Mouse (Mus musculus) cerebellum, adult 8-10 months (tissue): ENCODE measurements around the gene Zcwpw1.
"Not testable (repeated sequence)": the region's sequence is repeated elsewhere in the genome, so short reads cannot be mapped to it uniquely, and the experiment has no call there.

Experiments used
- DNase-seq: peaks from one replicate; pipeline ENCODE4 v3.0.0; 2022

The Zcwpw1 gene

DNA sequence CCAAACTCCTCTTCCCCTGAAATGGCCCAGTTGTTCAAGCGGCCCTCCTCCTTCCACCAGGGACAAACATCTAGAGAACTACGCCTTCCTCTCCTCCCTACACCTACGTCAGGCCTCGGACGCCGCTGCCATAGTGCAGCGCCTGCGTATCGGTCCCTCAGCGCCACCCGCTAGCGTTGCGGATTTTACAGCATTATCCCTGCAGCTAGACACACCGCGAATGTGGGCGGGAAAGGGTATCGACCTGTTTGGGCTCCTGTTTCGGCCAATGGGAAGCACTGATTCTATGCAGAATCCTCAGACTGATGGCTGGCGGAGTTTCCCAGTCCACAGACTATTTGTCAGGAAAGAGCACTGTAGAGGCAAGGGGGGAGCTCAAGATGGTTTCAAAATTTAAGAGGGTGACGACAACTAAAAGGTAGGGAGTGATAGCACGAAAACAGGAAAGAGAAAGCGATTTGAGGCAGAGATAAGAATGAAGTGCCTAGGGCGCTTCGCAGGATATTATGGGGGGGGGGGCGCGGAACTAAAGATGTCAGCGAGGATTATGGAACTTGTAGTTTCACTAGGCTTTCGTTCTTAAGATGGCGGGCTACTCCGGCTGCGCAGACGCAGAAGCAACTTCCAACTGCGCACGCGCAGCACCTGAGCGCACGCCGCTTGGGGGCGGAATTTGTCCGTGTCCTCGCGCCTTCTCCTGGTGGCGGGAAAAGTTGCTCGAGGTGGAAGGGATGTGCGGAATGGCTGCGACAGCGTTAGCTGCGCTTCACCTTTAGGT lies at the start of gene Zcwpw1, which contains the start of gene Mepce:
Gene Zcwpw1 (plus strand): TSS at position 648 of the 778 bp plus-strand sequence.
Gene Mepce (minus strand): TSS at position 505 of the 778 bp plus-strand sequence.
- DNase-seq: peak; percentile 97

DNA sequence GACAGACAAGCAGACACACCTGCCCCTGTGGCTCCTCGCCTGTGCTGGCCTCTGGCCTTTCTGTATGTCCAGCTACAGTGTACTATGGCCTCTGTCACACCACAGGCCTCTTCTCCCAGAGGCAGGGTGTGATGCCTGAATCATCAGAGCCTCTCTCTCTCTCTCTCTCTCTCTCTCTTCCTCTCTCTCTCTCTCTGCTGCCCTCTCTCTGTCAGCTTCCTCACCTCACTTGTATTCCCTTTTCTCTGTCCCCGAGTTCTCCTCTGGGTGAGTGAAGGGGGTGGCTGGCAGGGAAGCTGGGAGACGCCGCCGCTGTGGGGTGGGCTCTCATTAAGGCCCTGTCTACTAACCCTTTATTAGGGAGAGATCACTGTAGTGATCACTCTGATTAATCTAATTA lies 49.1 kb upstream of the Zcwpw1 start:
- no peak for DNase-seq

- no peak for DNase-seq
These were observed 48.1 kb upstream of the Zcwpw1 start for GRCm38 (mm10) chr5:137739471-137739870.

- no peak for DNase-seq
These were observed 47.1 kb upstream of the Zcwpw1 start for GRCm38 (mm10) chr5:137740506-137740905.

DNA sequence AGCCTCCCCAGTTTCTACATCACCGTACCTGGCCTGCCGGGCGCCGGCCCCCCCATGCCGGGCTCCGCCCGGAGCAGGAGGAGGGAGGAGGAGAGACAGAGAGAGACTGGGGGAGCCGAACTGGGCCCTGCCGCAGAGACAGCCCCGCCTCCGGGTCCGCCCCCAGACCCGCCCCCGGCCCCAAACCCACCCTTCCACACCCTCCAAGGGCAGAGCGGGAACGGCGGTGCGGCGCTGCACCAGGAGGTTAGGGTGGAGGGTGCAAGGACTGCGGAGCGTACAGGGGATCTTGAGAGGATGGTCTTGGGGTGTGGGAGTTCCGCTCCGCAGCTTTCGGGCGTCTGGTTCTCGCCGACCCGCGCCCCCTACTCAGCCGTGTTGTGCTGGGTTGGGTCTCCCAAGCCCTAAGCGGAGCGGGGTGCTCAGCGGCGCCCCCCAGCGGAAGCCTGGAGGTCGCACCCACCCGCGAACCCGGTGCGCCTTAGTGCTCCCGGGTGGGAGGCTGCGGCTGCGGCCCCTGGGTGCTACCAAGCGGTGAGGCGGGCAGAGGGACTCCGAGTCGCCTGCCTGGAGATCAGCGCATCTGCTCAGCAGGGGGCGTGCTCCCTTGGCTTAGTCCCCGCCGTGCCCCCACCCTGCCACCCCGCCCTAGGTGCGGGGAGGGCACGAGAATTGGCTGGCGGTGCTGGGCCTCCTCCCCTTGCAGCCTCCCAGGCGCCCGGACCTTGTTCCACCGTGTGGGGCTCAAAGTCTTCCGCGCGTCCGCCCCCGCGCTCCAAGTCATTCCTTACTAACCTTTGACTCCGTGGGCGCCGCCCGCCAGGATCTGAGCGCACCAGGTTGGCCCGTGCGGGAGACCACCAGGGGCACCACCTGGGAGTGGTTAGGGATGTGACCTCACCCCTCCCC lies 46.3 kb upstream of the Zcwpw1 start, which contains the start of gene Nyap1:
Gene Nyap1 (minus strand): TSS at position 585 of the 909 bp plus-strand sequence.
- DNase-seq: peak; percentile 88

GRCm38 (mm10) chr5:137742048-137742447 lies 45.5 kb upstream of the Zcwpw1 start:
- no peak for DNase-seq

GRCm38 (mm10) chr5:137742836-137743235 lies 44.8 kb upstream of the Zcwpw1 start:
- no peak for DNase-seq

DNA sequence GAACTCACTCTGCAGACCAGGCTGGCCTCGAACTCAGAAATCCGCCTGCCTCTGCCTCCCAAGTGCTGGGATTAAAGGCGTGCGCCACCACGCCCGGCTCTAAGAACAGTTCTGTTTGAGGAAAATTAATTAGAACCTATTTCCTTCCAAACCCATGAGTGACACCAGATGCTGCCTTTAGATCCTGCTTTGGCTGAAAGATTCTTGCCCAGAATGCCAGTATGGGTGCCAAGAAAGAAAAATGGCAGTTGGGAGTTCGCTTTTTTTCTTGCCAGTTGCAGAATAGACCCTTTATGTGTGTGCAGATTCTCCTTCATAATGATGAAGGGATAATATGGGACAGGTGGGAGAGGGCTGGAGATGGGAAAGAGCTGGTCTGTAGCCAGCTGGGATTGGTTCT lies 43.4 kb upstream of the Zcwpw1 start:
- no peak for DNase-seq

- peak; percentile 82 for DNase-seq
These were observed 42.1 kb upstream of the Zcwpw1 start, which contains the start of gene Tsc22d4 for GRCm38 (mm10) chr5:137745214-137746171. TSS of gene Tsc22d4 (plus strand) at chr5:137745730.

DNA sequence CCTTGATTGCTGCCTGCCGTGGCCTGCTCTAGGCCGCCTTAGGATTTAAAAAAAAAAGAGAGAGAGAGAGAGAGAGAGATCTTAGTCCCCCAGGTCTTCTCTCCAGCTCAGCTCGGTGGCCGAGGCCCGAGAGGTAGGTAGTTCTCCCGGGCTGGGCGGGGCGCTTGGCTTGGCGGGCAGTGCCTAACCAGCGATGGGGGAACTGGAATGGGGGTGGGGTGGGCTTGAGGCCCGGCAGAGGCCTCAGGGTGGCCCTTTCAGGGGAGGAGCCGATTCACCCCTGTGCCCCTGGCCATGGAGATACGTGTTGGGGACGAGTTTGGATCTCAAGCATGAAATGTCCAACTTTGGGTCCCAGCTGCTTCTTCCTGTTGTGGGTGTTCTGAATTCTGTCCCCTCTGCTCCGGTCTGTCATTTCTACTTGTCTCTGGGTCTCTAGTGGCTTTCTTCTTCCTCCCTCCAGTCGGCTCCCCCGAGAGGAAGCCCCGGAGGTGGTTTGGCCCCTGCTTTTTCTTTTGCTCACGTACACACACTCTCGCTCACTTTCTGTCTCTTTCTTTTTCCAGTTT lies 41.2 kb upstream of the Zcwpw1 start:
- DNase-seq: no peak

GRCm38 (mm10) chr5:137746851-137747325 lies 40.7 kb upstream of the Zcwpw1 start:
- no peak for DNase-seq

GRCm38 (mm10) chr5:137747326-137747961 lies 40.2 kb upstream of the Zcwpw1 start:
- DNase-seq: peak; percentile 55

GRCm38 (mm10) chr5:137748130-137748770 lies 39.3 kb upstream of the Zcwpw1 start:
- DNase-seq: no peak

GRCm38 (mm10) chr5:137749196-137749836 lies 38.3 kb upstream of the Zcwpw1 start:
- no peak for DNase-seq

DNA sequence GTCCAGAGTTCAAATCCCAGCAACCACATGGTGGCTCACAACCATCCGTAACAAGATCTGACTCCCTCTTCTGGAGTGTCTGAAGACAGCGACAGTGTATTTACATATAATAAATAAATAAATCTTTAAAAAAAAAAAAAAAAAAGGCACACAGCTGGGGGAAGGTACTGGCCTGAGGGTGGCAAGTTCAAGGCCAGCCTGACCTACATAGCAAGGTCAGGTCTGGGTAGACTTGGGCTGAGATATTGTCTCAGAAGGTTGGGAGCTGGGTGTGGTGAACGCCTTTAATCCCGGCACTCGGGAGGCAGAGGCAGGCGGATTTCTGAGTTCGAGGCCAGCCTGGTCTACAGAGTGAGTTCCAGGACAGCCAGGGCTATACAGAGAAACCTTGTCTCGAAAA lies 37.4 kb upstream of the Zcwpw1 start:
- not testable (repeated sequence) for DNase-seq

DNA sequence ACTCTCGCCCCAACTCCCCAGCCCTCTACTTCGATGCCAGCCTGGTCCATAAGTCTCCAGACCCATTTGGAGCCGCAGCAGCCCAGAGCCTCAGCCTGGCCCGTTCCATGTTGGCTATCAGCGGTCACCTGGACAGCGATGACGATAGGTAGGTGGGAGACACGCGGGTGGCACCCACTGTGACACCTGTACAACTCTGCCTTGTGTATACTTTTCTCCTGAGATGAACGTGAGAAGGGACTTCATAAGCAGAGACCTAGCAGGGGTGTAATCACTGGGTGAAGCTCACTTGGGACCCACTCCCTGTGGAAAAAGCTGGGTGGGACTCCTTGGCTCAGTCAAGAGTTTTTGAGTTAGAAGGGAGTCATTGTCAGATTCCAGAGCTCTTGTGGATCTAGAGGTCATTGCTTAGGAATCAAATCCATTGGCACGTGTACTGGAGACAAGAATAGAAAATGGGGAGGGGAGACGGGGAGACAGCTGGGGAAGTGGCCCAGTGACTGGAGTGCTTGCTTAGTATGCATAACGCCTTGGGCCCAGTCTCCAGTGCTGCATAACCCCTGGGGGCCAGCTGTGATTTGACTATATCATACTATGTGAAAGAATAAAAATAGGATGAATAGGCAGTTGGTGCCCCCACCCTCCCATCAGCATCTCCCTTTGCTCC lies 36.2 kb upstream of the Zcwpw1 start:
- no peak for DNase-seq

GRCm38 (mm10) chr5:137751988-137752387 lies 35.6 kb upstream of the Zcwpw1 start:
- no peak for DNase-seq

GRCm38 (mm10) chr5:137753111-137753832 lies 34.3 kb upstream of the Zcwpw1 start:
- DNase-seq: no peak

- DNase-seq: no peak
These were observed 32.2 kb upstream of the Zcwpw1 start for GRCm38 (mm10) chr5:137755425-137755824.
